Mouse (Mus musculus): Measurements from ENCODE around the gene Gm15737.

- no peak for TF ChIP-seq CTCF (IDR thresholded peaks at IDR 0.05; ENCODE audit: low read depth)
- no peak for TF ChIP-seq EP300 (IDR thresholded peaks at IDR 0.05; ENCODE audit: low read depth)
Measured at GRCm38 (mm10) chr6:92843474-92843873, 25.7 kb upstream of the Gm15737 start.

All from liver, embryonic 14.5 days (tissue).